Mouse (Mus musculus) ovary, postnatal 36 days (tissue): ENCODE data around the gene Lix1.

Experiments used
- DNase-seq: peaks from one replicate; pipeline ENCODE4 v3.0.0; 2022; ENCODE audit warnings: low spot score, mixed read lengths

The Lix1 gene

GRCm38 (mm10) chr17:17496730-17497129 is 94.3 kb downstream of the Lix1 start:
- no peak for DNase-seq

GRCm38 (mm10) chr17:17498848-17499247 is 96.4 kb downstream of the Lix1 start:
- no peak for DNase-seq

DNA sequence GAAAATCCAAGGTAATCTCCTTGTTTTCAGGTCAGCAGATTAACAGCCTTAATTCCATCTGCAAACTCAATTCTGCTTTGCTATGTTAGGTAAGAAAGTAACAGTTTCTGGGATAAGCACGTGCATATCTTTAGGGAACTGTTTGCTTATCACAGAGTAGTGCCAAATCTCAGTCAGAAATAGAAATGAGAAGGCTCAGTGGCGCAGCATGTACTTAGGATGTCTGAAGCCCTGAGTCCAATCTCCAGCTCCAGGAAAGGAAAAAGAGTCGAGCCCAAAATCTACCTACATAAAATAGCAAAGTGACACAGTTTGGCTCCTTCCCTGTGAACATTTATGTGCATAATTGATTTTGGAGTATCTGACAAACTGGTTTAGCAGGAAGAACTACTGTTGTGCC is 96.8 kb downstream of the Lix1 start:
- DNase-seq, result no peak

DNA sequence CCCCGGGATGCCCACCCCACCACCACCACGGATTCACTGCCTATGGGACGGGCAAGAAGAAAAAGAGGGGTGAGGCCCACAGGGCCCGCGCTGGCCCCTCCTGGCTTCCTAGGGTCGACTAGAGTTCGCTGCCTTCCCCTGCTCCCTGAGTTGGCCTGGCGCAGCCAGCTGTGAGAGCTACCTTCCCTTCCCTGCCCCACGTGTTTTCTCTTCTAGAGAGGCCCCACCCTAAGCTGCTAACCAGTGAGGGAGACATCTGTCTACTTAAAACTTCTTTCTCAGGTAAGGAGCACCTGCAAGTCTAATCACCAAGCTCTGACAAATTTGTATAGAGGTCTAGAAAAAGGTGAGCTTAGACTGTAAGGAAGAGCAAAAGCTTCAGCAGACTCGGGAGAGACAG is 104.2 kb downstream of the Lix1 start:
- no peak for DNase-seq
